Mouse (Mus musculus) cerebellum, adult 11-12 months (tissue): ENCODE measurements around the gene Rgs9.
A peak's percentile ranks its signal among the peaks of the same experiment; 100 is the strongest.

Source experiments
- DNase-seq: peaks from one replicate; pipeline ENCODE4 v3.0.0; 2022

The Rgs9 gene

GRCm38 (mm10) chr11:109237796-109238195 lies 60.1 kb downstream of the Rgs9 start:
- DNase-seq: no peak

- DNase-seq: no peak
Observed at GRCm38 (mm10) chr11:109233627-109234026, 64.3 kb downstream of the Rgs9 start.

GRCm38 (mm10) chr11:109232811-109233210 lies 65.1 kb downstream of the Rgs9 start:
- DNase-seq: no peak

- no peak for DNase-seq
Observed at GRCm38 (mm10) chr11:109227139-109227538, 70.8 kb downstream of the Rgs9 start.

GRCm38 (mm10) chr11:109221209-109222007 lies 76.5 kb downstream of the Rgs9 start:
- no peak for DNase-seq

- no peak for DNase-seq
Observed at GRCm38 (mm10) chr11:109218722-109219430, 79.1 kb downstream of the Rgs9 start.

- DNase-seq: no peak
Observed at GRCm38 (mm10) chr11:109217827-109218536, 79.9 kb downstream of the Rgs9 start.

- DNase-seq: no peak
Observed at GRCm38 (mm10) chr11:109210772-109211171, 87.2 kb downstream of the Rgs9 start.

GRCm38 (mm10) chr11:109210341-109210740 lies 87.6 kb downstream of the Rgs9 start:
- no peak for DNase-seq

- DNase-seq: no peak
Observed at GRCm38 (mm10) chr11:109206732-109207131, 91.2 kb downstream of the Rgs9 start.

GRCm38 (mm10) chr11:109206028-109206427 lies 91.9 kb downstream of the Rgs9 start:
- DNase-seq: no peak

GRCm38 (mm10) chr11:109199612-109200293 lies 98.2 kb downstream of the Rgs9 start:
- no peak for DNase-seq

- peak; percentile 46 for DNase-seq
Observed at GRCm38 (mm10) chr11:109192673-109193557, 105.0 kb downstream of the Rgs9 start.

- DNase-seq: no peak
Observed at GRCm38 (mm10) chr11:109188235-109188634, 109.7 kb downstream of the Rgs9 start.

- peak; percentile 23 for DNase-seq
Observed at GRCm38 (mm10) chr11:109187631-109188184, 110.2 kb downstream of the Rgs9 start.

GRCm38 (mm10) chr11:109181118-109181517 lies 116.8 kb downstream of the Rgs9 start:
- no peak for DNase-seq

GRCm38 (mm10) chr11:109180290-109180689 lies 117.6 kb downstream of the Rgs9 start:
- DNase-seq: no peak

- peak; percentile 32 for DNase-seq
Observed at GRCm38 (mm10) chr11:109178788-109179518, 119.0 kb downstream of the Rgs9 start.

- DNase-seq: no peak
Observed at GRCm38 (mm10) chr11:109175376-109175969, 122.5 kb downstream of the Rgs9 start.
